Mouse (Mus musculus) hindbrain, embryonic 15.5 days (tissue): ENCODE measurements around the gene Cnnm2. TPM values are rescaled to one million over a fixed set of nuclear protein-coding genes. Genes with fewer than 3 reads are reported as not detected.
A peak's percentile ranks its signal among the peaks of the same experiment; 100 is the strongest.

Experiments
- ATAC-seq: fragments of 200-750 bp; cut with Nextera tagmentation; 2 replicates; pipeline ENCODE4 v1.8.0; 2017; ENCODE audit warnings: low read depth, moderate number of reproducible peaks, moderate TSS enrichment; ENCODE audit not compliant: low FRiP score
- H3K27ac ChIP-seq: fragments of 300-500 bp; sonication (generic); replicated peaks from 2 replicates; pipeline ENCODE4 v1.5.1; 2015; ENCODE audit warnings: mild to moderate bottlenecking, inconsistent platforms
- H3K27me3 ChIP-seq: fragments of 300-500 bp; sonication (generic); 2 replicates; pipeline ENCODE4 v1.6.1; 2015; ENCODE audit warnings: control low read depth, inconsistent platforms
- H3K36me3 ChIP-seq: fragments of 300-500 bp; sonication (generic); 2 replicates; pipeline ENCODE4 v1.6.1; 2015; ENCODE audit warnings: control low read depth, inconsistent platforms
- H3K4me1 ChIP-seq: fragments of 300-500 bp; sonication (generic); replicated peaks from 2 replicates; pipeline ENCODE4 v1.6.1; 2015; ENCODE audit warnings: control low read depth, inconsistent platforms
- H3K4me2 ChIP-seq: fragments of 300-500 bp; sonication (generic); 2 replicates; pipeline ENCODE4 v1.6.1; 2015; ENCODE audit warnings: moderate library complexity, mild to moderate bottlenecking, inconsistent platforms
- H3K4me3 ChIP-seq: fragments of 300-500 bp; sonication (generic); 2 replicates; pipeline ENCODE4 v1.5.1; 2015; ENCODE audit warnings: mild to moderate bottlenecking, inconsistent platforms
- H3K9ac ChIP-seq: fragments of 300-500 bp; sonication (generic); 2 replicates; pipeline ENCODE4 v1.6.1; 2015; ENCODE audit warnings: inconsistent platforms
- H3K9me3 ChIP-seq: fragments of 300-500 bp; sonication (generic); 2 replicates; pipeline ENCODE4 v1.6.1; 2016; ENCODE audit warnings: control low read depth, inconsistent platforms
- WGBS: fragments of 180-500 bp; shearing (Covaris S2); methylation state at CpG from one replicate; pipeline ENCODE4 v1.1.7; 2015; 5-methylcytosine and 5-hydroxymethylcytosine counted together
- polyA plus RNA-seq: library from polyadenylated mRNA; unstranded; fragments of >200 nt; fragmentation: Nextera tagmentation; extraction: Ambion mirVana; gene quantifications from 2 replicates; pipeline ENCODE4 v1.2.1, GENCODE M21; 2015

Gene Cnnm2
- polyA plus RNA-seq, 1 experiment from 2014 or later: 8.6 TPM

GRCm38 (mm10) chr19:46761971-46762290, 535 bp downstream of the Cnnm2 start:
- Histone ChIP-seq H3K27me3 (0 out of 2 replicates have a peak, but pooled peaks cover under 1% of the 10 kb centered on the region), H3K9ac (peak overlapping the region; percentile 73), H3K27ac (peak overlapping the region; percentile 91), H3K4me2 (peak overlapping the region; percentile 98), H3K9me3 (no peaks in the 10 kb centered on the region), H3K4me3 (peak overlapping the region; percentile 86), H3K36me3 (no peaks in the 10 kb centered on the region), H3K4me1 (peaks cover 40% of the 10 kb centered on the region)
- under 1% methylated on average over 36 of the region's 36 CpGs for WGBS
- no peak; the same call in 1 of the 2 replicates for ATAC-seq

GRCm38 (mm10) chr19:46762291-46762991, 1.0 kb downstream of the Cnnm2 start:
- Histone ChIP-seq H3K4me1 (peaks cover 43% of the 10 kb centered on the region), H3K27me3 (no peaks in the 10 kb centered on the region), H3K9me3 (no peaks in the 10 kb centered on the region), H3K4me2 (peak overlapping the region; percentile 98), H3K27ac (peak overlapping the region; percentile 91), H3K36me3 (no peaks in the 10 kb centered on the region), H3K4me3 (peak overlapping the region; percentile 86), H3K9ac (peak overlapping the region; percentile 73)
- WGBS: under 1% methylated on average over 50 of the region's 50 CpGs
- no peak for ATAC-seq

- Histone ChIP-seq H3K4me3 (peak overlapping the region; percentile 86), H3K27me3 (no peaks in the 10 kb centered on the region), H3K4me2 (peak overlapping the region; percentile 98), H3K27ac (no peak overlapping the region), H3K36me3 (no peaks in the 10 kb centered on the region), H3K9me3 (no peaks in the 10 kb centered on the region), H3K9ac (peak overlapping the region; percentile 73), H3K4me1 (peaks cover 43% of the 10 kb centered on the region)
- WGBS: under 1% methylated on average over 19 of the region's 19 CpGs
- ATAC-seq: no peak
These were observed 1.6 kb downstream of the Cnnm2 start for GRCm38 (mm10) chr19:46762992-46763342.

- Histone ChIP-seq H3K9me3 (no peaks in the 10 kb centered on the region), H3K27ac (no peak overlapping the region), H3K4me3 (peak overlapping the region; percentile 86), H3K4me2 (peak overlapping the region; percentile 98), H3K9ac (no peak overlapping the region), H3K27me3 (no peaks in the 10 kb centered on the region), H3K4me1 (peaks cover 43% of the 10 kb centered on the region), H3K36me3 (no peaks in the 10 kb centered on the region)
- WGBS: 17% methylated on average over 7 of the region's 7 CpGs
- ATAC-seq: no peak
These were observed 2.0 kb downstream of the Cnnm2 start for GRCm38 (mm10) chr19:46763356-46763755.

- peaks cover 43% of the 10 kb centered on the region for H3K4me1 ChIP-seq
- no peak overlapping the region for H3K9ac ChIP-seq
- no peaks in the 10 kb centered on the region for H3K36me3 ChIP-seq
- H3K4me2 ChIP-seq: peak overlapping the region; percentile 98
- 50% methylated on average over 12 of the region's 12 CpGs for WGBS
- no peaks in the 10 kb centered on the region for H3K27me3 ChIP-seq
- H3K9me3 ChIP-seq: no peaks in the 10 kb centered on the region
- peak overlapping the region; percentile 86 for H3K4me3 ChIP-seq
- no peak for ATAC-seq
- H3K27ac ChIP-seq: no peak overlapping the region
These were observed 2.8 kb downstream of the Cnnm2 start for GRCm38 (mm10) chr19:46763932-46764762.

- Histone ChIP-seq H3K4me2 (peak overlapping the region; percentile 98), H3K27me3 (no peaks in the 10 kb centered on the region), H3K36me3 (no peaks in the 10 kb centered on the region), H3K4me1 (peaks cover 43% of the 10 kb centered on the region), H3K27ac (no peak overlapping the region), H3K9ac (no peak overlapping the region), H3K4me3 (peak overlapping the region; percentile 86), H3K9me3 (no peaks in the 10 kb centered on the region)
- 51% methylated on average over 9 of the region's 9 CpGs for WGBS
- ATAC-seq: no peak
These were observed 3.3 kb downstream of the Cnnm2 start for GRCm38 (mm10) chr19:46764763-46765117.

GRCm38 (mm10) chr19:46766125-46766524, 4.7 kb downstream of the Cnnm2 start:
- Histone ChIP-seq H3K4me3 (no peak overlapping the region), H3K9me3 (no peaks in the 10 kb centered on the region), H3K4me2 (peak overlapping the region; percentile 44), H3K9ac (no peak overlapping the region), H3K27me3 (no peaks in the 10 kb centered on the region), H3K4me1 (peaks cover 43% of the 10 kb centered on the region), H3K36me3 (no peaks in the 10 kb centered on the region), H3K27ac (no peak overlapping the region)
- ATAC-seq: no peak
- WGBS: 55% methylated on average over 5 of the region's 5 CpGs

- Histone ChIP-seq H3K9ac (no peak overlapping the region), H3K4me1 (peaks cover 17% of the 10 kb centered on the region), H3K36me3 (no peaks in the 10 kb centered on the region), H3K4me2 (no peak overlapping the region), H3K27ac (no peak overlapping the region), H3K4me3 (no peak overlapping the region), H3K27me3 (no peaks in the 10 kb centered on the region), H3K9me3 (no peaks in the 10 kb centered on the region)
- 92% methylated on average over 11 of the region's 11 CpGs for WGBS
- ATAC-seq: no peak
These were observed 8.4 kb downstream of the Cnnm2 start for GRCm38 (mm10) chr19:46769759-46770158.

- Histone ChIP-seq H3K4me2 (no peak overlapping the region), H3K36me3 (no peaks in the 10 kb centered on the region), H3K27me3 (no peaks in the 10 kb centered on the region), H3K9ac (no peak overlapping the region), H3K4me3 (no peak overlapping the region), H3K4me1 (peaks cover 3% of the 10 kb centered on the region; the same call in 1 of the 2 replicates), H3K27ac (no peak overlapping the region), H3K9me3 (no peaks in the 10 kb centered on the region)
- WGBS: 85% methylated on average over 6 of the region's 6 CpGs
- no peak for ATAC-seq
These were observed 10.4 kb downstream of the Cnnm2 start for GRCm38 (mm10) chr19:46771801-46772200.

- Histone ChIP-seq H3K27ac (no peak overlapping the region), H3K4me2 (no peak overlapping the region), H3K4me3 (no peak overlapping the region), H3K9ac (no peak overlapping the region), H3K4me1 (no peaks in the 10 kb centered on the region), H3K27me3 (no peaks in the 10 kb centered on the region), H3K36me3 (no peaks in the 10 kb centered on the region), H3K9me3 (no peaks in the 10 kb centered on the region)
- 69% methylated on average over 5 of the region's 5 CpGs for whole genome bisulfite sequencing
- ATAC-seq: no peak
These were observed 15.0 kb downstream of the Cnnm2 start for GRCm38 (mm10) chr19:46776391-46776790.

GRCm38 (mm10) chr19:46776850-46777249, 15.5 kb downstream of the Cnnm2 start:
- Histone ChIP-seq H3K27ac (no peak overlapping the region), H3K9ac (no peak overlapping the region), H3K4me3 (no peak overlapping the region), H3K36me3 (no peaks in the 10 kb centered on the region), H3K9me3 (no peaks in the 10 kb centered on the region), H3K27me3 (no peaks in the 10 kb centered on the region), H3K4me2 (no peak overlapping the region), H3K4me1 (no peaks in the 10 kb centered on the region)
- WGBS: 89% methylated on average over 3 of the region's 3 CpGs
- ATAC-seq: no peak

GRCm38 (mm10) chr19:46777928-46778680, 16.7 kb downstream of the Cnnm2 start:
- H3K4me1 ChIP-seq: no peaks in the 10 kb centered on the region

More at GRCm38 (mm10) chr19:46777928-46778680, 16.7 kb downstream of the Cnnm2 start:
- Histone ChIP-seq H3K9ac (no peak overlapping the region), H3K27ac (no peak overlapping the region), H3K36me3 (no peaks in the 10 kb centered on the region), H3K9me3 (no peaks in the 10 kb centered on the region), H3K4me2 (no peak overlapping the region), H3K27me3 (no peaks in the 10 kb centered on the region), H3K4me3 (no peak overlapping the region)
- 70% methylated on average over 12 of the region's 12 CpGs for WGBS
- ATAC-seq: no peak
